Mouse (Mus musculus) liver, adult 2 months (tissue): Measurements from ENCODE around the gene Esrrb.

Experiments
- CTCF ChIP-seq: fragments of 200-500 bp; IDR thresholded peaks from 2 replicates; pipeline ENCODE4 v1.5.1; 2011; ENCODE audit warnings: low read depth, low read length, control low read depth
- POLR2A ChIP-seq: fragments of 200-500 bp; IDR thresholded peaks from 2 replicates; pipeline ENCODE4 v1.6.1; 2011; ENCODE audit warnings: low read length, control low read depth; ENCODE audit not compliant: insufficient read depth; ENCODE audit errors: extremely low read depth

DNA sequence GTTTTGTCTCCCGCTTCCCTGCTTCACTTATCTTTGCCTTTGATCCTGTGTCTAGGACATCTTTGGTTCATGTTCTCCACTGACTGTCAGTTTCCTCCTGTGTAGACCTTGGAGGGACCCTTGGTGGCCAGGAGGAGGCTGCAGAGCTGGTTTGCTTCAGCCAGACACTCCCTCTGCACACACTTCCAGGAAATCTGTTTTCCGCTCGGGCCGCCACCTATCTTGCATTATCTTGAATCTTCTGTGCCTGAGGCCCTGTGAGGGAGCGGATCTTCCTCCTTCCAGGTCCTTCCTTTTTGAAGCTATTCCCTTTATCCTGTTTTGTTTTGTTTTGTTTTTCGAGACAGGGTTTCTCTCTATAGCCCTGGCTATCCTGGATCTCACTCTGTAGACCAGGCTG lies 121.1 kb downstream of the Esrrb start:
- TF ChIP-seq POLR2A: no peak
- TF ChIP-seq CTCF: no peak
